Mouse (Mus musculus) forebrain, embryonic 12.5 days (tissue): ENCODE measurements around the gene Ikzf2. TPM values are rescaled to one million over a fixed set of nuclear protein-coding genes. Genes with fewer than 3 reads are reported as not detected.
A peak's percentile ranks its signal among the peaks of the same experiment; 100 is the strongest.

Experiments used
- ATAC-seq: fragments of 200-750 bp; cut with Nextera tagmentation; 2 replicates; pipeline ENCODE4 v1.8.0; 2017; ENCODE audit warnings: moderate TSS enrichment; ENCODE audit not compliant: low FRiP score
- H3K27ac ChIP-seq: fragments of 300-500 bp; sonication (generic); 2 replicates; pipeline ENCODE4 v1.5.1; 2016; ENCODE audit warnings: mild to moderate bottlenecking
- H3K27me3 ChIP-seq: fragments of 300-500 bp; sonication (generic); 2 replicates; pipeline ENCODE4 v1.6.1; 2016; ENCODE audit warnings: mild to moderate bottlenecking
- H3K36me3 ChIP-seq: fragments of 300-500 bp; sonication (generic); replicated peaks from 2 replicates; pipeline ENCODE4 v1.6.1; 2016; ENCODE audit warnings: mild to moderate bottlenecking
- H3K4me1 ChIP-seq: fragments of 300-500 bp; sonication (generic); 2 replicates; pipeline ENCODE4 v1.6.1; 2016
- H3K4me2 ChIP-seq: fragments of 300-500 bp; sonication (generic); 2 replicates; pipeline ENCODE4 v1.6.1; 2016; ENCODE audit warnings: mild to moderate bottlenecking, moderate library complexity
- H3K4me3 ChIP-seq: fragments of 300-500 bp; sonication (generic); replicated peaks from 2 replicates; pipeline ENCODE4 v1.5.1; 2016; ENCODE audit warnings: mild to moderate bottlenecking
- H3K9ac ChIP-seq: fragments of 300-500 bp; sonication (generic); 2 replicates; pipeline ENCODE4 v1.6.1; 2016; ENCODE audit warnings: mild to moderate bottlenecking
- H3K9me3 ChIP-seq: fragments of 300-500 bp; sonication (generic); 2 replicates; pipeline ENCODE4 v1.6.1; 2016
- WGBS: fragments of 180-500 bp; shearing (Covaris S2); methylation state at CpG from one replicate; pipeline ENCODE4 v1.1.7; 2016; 5-methylcytosine and 5-hydroxymethylcytosine counted together
- polyA plus RNA-seq: library from polyadenylated mRNA; unstranded; fragments of >200 nt; fragmentation: Nextera tagmentation; extraction: Ambion mirVana; gene quantifications from 2 replicates; pipeline ENCODE4 v1.2.1, GENCODE M21; 2016

The Ikzf2 gene
- polyA plus RNA-seq, 1 experiment from 2014 or later, result 5.6 TPM

DNA sequence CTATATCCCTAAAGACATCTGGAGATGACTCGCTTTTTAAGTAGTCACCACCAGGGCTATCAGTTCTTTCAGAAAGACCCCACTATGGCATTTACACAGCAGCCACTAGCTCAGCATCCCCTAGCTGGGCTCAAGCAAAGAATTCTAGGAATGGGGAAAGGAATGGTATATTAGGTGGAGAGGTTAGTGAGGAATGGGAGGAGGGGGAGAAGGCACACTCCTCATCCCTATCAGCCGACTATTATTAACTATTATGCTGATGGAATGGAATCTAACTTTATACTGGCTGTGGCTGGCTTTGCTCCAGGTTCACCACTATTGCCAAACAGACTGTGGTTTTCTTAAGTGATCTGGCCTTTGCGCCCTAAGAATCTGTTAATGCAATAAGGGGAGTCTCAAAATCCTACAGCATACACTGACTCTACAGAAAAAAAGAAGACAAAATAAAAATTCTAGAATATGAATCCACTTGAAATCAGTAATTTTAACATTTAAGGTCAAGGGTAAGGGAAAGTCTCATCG is 75.8 kb downstream of the Ikzf2 start:
- WGBS, result 88% methylated on average over 4 of the region's 4 CpGs
- Histone ChIP-seq H3K4me1 (no peaks in the 10 kb centered on the region), H3K36me3 (no peaks in the 10 kb centered on the region), H3K9ac (no peak overlapping the region), H3K9me3 (no peaks in the 10 kb centered on the region), H3K4me2 (no peak overlapping the region), H3K27ac (no peak overlapping the region), H3K27me3 (no peaks in the 10 kb centered on the region), H3K4me3 (no peak overlapping the region)
- ATAC-seq, result no peak

DNA sequence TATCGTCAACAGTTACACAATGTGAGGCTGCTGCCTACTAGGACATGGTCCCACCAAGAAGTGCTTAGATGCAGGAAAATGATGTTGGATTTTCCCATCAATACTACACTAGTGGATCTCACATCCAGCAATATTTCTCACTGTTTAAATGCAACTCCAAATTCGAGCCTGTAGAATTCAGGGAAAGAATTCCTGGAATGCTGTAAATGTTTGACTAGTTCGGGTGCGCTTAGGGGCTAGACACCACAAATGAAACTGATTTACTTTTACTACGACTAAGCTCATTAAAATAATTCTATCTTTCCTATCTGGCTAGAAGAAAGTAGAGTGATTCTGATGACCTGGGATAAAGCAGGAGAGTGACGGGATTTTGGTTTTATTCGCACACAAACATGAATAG is 76.3 kb downstream of the Ikzf2 start:
- H3K4me2 ChIP-seq, result no peak overlapping the region
- no peaks in the 10 kb centered on the region for H3K27me3 ChIP-seq
- 83% methylated on average over 7 of the region's 7 CpGs for WGBS
- no peaks in the 10 kb centered on the region for H3K9me3 ChIP-seq
- no peak for ATAC-seq
- H3K9ac ChIP-seq, result no peak overlapping the region
- no peak overlapping the region for H3K4me3 ChIP-seq
- H3K27ac ChIP-seq, result no peak overlapping the region
- H3K4me1 ChIP-seq, result no peaks in the 10 kb centered on the region
- H3K36me3 ChIP-seq, result no peaks in the 10 kb centered on the region

DNA sequence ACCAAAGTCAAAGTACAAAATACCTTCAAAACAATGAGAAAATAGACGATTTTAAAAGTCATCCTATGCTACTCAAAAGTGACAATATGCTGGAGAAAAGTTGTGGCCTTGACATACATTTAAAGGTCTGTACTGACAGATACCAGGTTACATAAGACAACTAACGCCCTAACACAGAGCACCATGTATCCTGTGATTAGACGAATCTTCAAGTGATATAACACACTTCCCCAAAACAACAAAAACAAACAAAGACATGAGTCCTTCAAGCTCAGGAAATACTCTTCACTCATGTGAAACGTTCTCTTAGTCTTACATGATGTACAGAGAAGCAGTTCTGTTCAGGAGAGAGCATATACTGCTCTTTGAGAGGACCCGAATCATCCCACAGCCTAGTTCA is 78.2 kb downstream of the Ikzf2 start:
- H3K4me2 ChIP-seq, result no peak overlapping the region
- no peak overlapping the region for H3K9ac ChIP-seq
- H3K27me3 ChIP-seq, result no peaks in the 10 kb centered on the region
- H3K4me1 ChIP-seq, result no peaks in the 10 kb centered on the region
- no peak overlapping the region for H3K4me3 ChIP-seq
- ATAC-seq, result no peak
- H3K9me3 ChIP-seq, result no peaks in the 10 kb centered on the region
- H3K36me3 ChIP-seq, result no peaks in the 10 kb centered on the region
- 85% methylated on average over 5 of the region's 5 CpGs for WGBS
- H3K27ac ChIP-seq, result no peak overlapping the region

GRCm38 (mm10) chr1:69606844-69607243 is 80.2 kb downstream of the Ikzf2 start:
- no peak for ATAC-seq
- Histone ChIP-seq H3K4me3 (no peak overlapping the region), H3K4me2 (no peak overlapping the region), H3K27ac (no peak overlapping the region), H3K9ac (no peak overlapping the region), H3K9me3 (no peaks in the 10 kb centered on the region), H3K36me3 (no peaks in the 10 kb centered on the region), H3K4me1 (no peaks in the 10 kb centered on the region), H3K27me3 (no peaks in the 10 kb centered on the region)
- WGBS, result 87% methylated on average over 1 of the region's 1 CpGs

DNA sequence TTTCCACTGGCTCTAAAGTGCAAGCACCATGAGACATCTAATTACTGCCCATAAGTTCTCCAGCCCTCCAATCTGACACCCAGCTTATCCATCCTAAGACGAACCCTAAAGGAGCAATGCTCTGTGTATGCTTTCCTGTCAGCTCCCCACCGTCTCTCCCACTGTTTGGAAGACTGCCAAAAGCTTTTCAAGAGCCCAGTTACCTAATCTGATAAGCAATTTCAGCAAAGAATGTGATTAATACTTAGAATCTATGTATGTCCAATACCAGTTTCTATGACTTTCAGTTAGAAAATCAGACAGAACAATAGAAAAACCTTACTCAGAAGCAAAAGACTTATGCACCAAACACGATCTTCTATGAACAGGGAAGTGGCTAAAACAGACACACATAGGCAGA is 82.8 kb downstream of the Ikzf2 start:
- WGBS, result 42% methylated on average over 3 of the region's 3 CpGs
- H3K9me3 ChIP-seq, result no peaks in the 10 kb centered on the region
- ATAC-seq, result no peak
- no peak overlapping the region for H3K27ac ChIP-seq
- no peak overlapping the region for H3K4me3 ChIP-seq
- no peaks in the 10 kb centered on the region for H3K4me1 ChIP-seq
- H3K9ac ChIP-seq, result no peak overlapping the region
- H3K36me3 ChIP-seq, result no peaks in the 10 kb centered on the region
- H3K27me3 ChIP-seq, result no peaks in the 10 kb centered on the region
- no peak overlapping the region for H3K4me2 ChIP-seq

- H3K36me3 ChIP-seq, result no peaks in the 10 kb centered on the region
- H3K9me3 ChIP-seq, result no peaks in the 10 kb centered on the region
- no peak overlapping the region for H3K4me3 ChIP-seq
- no peak overlapping the region for H3K27ac ChIP-seq
- H3K4me1 ChIP-seq, result no peaks in the 10 kb centered on the region
- 86% methylated on average over 1 of the region's 1 CpGs for WGBS
- no peak for ATAC-seq
- no peak overlapping the region for H3K4me2 ChIP-seq
- H3K9ac ChIP-seq, result no peak overlapping the region
- no peaks in the 10 kb centered on the region for H3K27me3 ChIP-seq
Observed at GRCm38 (mm10) chr1:69600954-69601353, 86.1 kb downstream of the Ikzf2 start.

- Histone ChIP-seq H3K4me3 (no peak overlapping the region), H3K9me3 (no peaks in the 10 kb centered on the region), H3K36me3 (no peaks in the 10 kb centered on the region), H3K27ac (no peak overlapping the region), H3K27me3 (no peaks in the 10 kb centered on the region), H3K4me1 (no peaks in the 10 kb centered on the region), H3K4me2 (no peak overlapping the region), H3K9ac (no peak overlapping the region)
- no peak for ATAC-seq
- 92% methylated on average over 12 of the region's 12 CpGs for WGBS
Observed at GRCm38 (mm10) chr1:69599074-69599772, 87.8 kb downstream of the Ikzf2 start.

DNA sequence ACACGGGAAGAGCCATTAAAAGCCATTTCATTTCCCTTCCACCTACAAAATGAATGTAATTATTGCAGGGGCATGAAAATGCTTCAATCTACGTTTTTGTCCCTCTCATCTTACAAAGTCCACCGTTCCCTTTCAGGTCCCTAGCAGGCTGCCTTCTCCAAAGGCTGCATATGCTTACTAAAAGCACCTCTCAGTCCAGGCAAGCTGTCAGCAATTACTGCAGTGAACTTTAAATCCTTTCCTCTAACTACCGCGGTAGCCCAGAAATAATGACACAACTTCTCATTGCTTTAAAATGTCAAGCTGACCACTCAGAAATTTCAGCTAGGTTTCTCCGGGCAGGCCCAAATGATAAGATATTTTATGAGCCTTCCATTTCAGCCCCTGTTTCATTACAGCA is 95.2 kb downstream of the Ikzf2 start:
- ATAC-seq, result no peak
- Histone ChIP-seq H3K4me2 (no peak overlapping the region), H3K27ac (no peak overlapping the region), H3K9me3 (no peaks in the 10 kb centered on the region), H3K4me1 (peaks cover 9% of the 10 kb centered on the region), H3K27me3 (no peaks in the 10 kb centered on the region), H3K4me3 (no peak overlapping the region), H3K9ac (no peak overlapping the region), H3K36me3 (no peaks in the 10 kb centered on the region)
- 52% methylated on average over 6 of the region's 6 CpGs for WGBS

DNA sequence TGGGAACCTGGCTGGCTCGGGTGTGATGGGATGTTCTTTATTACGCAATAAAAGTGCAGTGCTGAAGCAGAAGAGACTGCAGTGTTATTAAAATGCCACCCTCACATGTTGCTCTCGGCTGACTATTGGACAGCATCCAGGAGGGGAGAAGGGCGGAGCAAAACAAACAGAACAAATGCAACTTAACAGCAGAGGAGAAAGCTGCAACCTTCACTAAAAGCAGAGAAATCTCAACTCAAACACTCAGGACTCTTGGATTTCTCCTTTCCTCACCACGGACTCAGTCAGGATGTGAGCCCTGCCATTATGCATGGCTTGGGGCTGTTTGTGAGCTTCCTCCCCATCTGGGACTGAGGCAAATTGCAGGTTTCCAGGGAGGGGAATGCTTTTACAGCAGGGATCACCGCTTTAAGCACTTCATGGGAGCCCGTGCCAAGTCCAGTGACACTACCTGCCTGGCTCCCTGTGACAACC is 95.7 kb downstream of the Ikzf2 start:
- no peaks in the 10 kb centered on the region for H3K9me3 ChIP-seq
- H3K4me3 ChIP-seq, result no peak overlapping the region
- 0 out of 2 replicates have a peak, but pooled peaks have one; percentile 9 for ATAC-seq
- WGBS, result 60% methylated on average over 7 of the region's 7 CpGs
- H3K4me2 ChIP-seq, result no peak overlapping the region
- H3K27ac ChIP-seq, result no peak overlapping the region
- H3K36me3 ChIP-seq, result no peaks in the 10 kb centered on the region
- H3K27me3 ChIP-seq, result no peaks in the 10 kb centered on the region
- peaks cover 9% of the 10 kb centered on the region for H3K4me1 ChIP-seq
- no peak overlapping the region for H3K9ac ChIP-seq

DNA sequence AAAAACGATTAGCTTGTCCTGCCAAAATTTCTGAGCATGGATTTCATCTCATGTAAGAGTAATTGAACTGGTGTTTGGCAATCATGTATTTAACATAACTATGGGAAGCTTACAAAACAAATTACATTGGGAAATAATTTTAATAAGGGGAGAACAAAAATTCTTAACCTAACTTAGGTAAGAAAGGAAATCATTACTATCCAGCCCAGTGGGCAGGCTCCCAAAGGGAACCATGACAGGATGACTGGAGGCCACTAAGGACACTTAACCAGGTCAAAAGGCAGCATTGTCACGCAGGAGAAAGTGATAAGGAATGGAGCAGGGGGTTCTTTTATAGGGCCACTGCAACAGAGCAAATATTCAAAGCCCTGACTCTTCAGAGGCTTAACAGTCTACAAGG is 101.5 kb downstream of the Ikzf2 start:
- H3K36me3 ChIP-seq, result no peaks in the 10 kb centered on the region
- ATAC-seq, result no peak
- H3K27ac ChIP-seq, result no peak overlapping the region
- 77% methylated on average over 2 of the region's 2 CpGs for WGBS
- H3K27me3 ChIP-seq, result no peaks in the 10 kb centered on the region
- H3K4me3 ChIP-seq, result no peak overlapping the region
- H3K4me1 ChIP-seq, result no peaks in the 10 kb centered on the region
- no peaks in the 10 kb centered on the region for H3K9me3 ChIP-seq
- H3K4me2 ChIP-seq, result no peak overlapping the region
- no peak overlapping the region for H3K9ac ChIP-seq

DNA sequence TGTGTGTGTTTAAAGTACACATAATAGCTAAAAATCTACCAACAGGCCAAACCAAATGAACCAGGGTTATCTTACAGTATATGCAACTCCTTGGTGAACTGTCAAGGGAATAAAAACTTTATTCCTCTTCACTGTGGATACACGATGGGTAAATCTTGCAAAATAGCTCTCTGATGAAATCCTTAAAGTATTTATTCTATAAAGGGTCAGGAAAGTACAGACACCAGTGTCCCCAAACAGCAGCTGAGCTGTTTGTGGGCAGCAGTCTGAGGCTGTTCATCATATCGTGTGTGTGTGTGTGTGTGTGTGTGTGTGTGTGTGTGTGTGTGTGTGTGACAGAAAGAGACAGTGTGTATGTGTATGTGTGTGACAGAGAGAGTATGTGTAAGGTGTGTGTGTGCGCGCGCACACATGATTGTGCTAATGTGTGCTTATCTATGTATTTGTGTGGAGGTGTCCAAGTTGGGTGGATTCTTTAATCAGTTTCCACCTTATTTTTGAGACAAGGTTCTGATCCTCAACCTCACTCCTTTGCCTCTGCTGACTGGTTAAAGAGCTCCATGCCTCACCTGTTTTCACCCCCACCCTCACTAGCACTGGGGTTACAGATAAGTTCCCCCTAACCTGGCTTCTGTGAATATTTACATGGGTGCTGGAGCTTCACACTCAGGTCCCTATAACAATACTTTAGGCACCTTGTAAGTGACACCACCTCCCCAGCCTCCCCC is 102.9 kb downstream of the Ikzf2 start:
- no peaks in the 10 kb centered on the region for H3K27me3 ChIP-seq
- no peak overlapping the region for H3K27ac ChIP-seq
- H3K4me2 ChIP-seq, result no peak overlapping the region
- H3K9me3 ChIP-seq, result no peaks in the 10 kb centered on the region
- H3K9ac ChIP-seq, result no peak overlapping the region
- H3K4me1 ChIP-seq, result no peaks in the 10 kb centered on the region
- WGBS, result 94% methylated on average over 5 of the region's 5 CpGs
- ATAC-seq, result no peak
- no peak overlapping the region for H3K4me3 ChIP-seq
- no peaks in the 10 kb centered on the region for H3K36me3 ChIP-seq

DNA sequence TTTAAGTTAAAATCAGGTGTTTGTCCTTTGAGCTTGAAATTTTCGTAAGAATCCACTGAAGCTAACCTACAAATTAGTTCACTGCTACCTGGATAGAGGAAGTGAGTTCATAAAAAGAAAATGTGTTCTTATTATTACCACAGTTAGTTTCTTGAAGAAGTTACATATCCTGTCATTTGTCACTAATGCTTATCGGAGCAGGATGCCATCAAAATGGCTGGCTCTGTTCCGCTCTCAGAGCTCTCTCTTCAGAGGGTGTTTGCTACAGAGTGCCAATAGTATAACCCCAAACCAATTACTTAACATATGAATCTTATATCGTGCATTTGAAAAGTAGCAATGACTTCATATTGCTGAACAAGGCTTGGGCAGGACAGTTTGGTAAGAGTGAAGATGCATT is 108.1 kb downstream of the Ikzf2 start:
- Histone ChIP-seq H3K4me2 (no peak overlapping the region), H3K27me3 (no peaks in the 10 kb centered on the region), H3K9ac (no peak overlapping the region), H3K27ac (no peak overlapping the region), H3K4me3 (no peak overlapping the region), H3K9me3 (no peaks in the 10 kb centered on the region), H3K4me1 (no peaks in the 10 kb centered on the region), H3K36me3 (no peaks in the 10 kb centered on the region)
- ATAC-seq, result no peak
- 88% methylated on average over 4 of the region's 4 CpGs for WGBS
